Mouse (Mus musculus): ENCODE results near the gene Stox2. TPM values are rescaled to one million over a fixed set of nuclear protein-coding genes. Genes with fewer than 3 reads are reported as not detected.

The Stox2 gene
- polyA plus RNA-seq, 1 experiment from 2014 or later, result 10.3 TPM

Other genes with a start within 250 kb of the Stox2 start
- 26.0 and 28.4 TPM in 2 replicates for gene Trappc11, start 87.1 kb upstream of the Stox2 start, polyA plus RNA-seq (2016; fragmentation: Nextera tagmentation; extraction: Ambion mirVana)
- 32.9 and 34.1 TPM in 2 replicates for gene Rwdd4a, start 87.3 kb upstream of the Stox2 start, polyA plus RNA-seq (2016; fragmentation: Nextera tagmentation; extraction: Ambion mirVana)
- 10.4 and 10.5 TPM in 2 replicates for gene Ing2, start 229.2 kb upstream of the Stox2 start, polyA plus RNA-seq (2016; fragmentation: Nextera tagmentation; extraction: Ambion mirVana)

Data from heart, embryonic 12.5 days (tissue).